Mouse (Mus musculus) testis, adult 2 months (tissue): ENCODE results near the gene Il1f9. TPM values are rescaled to one million over a fixed set of nuclear protein-coding genes. Genes with fewer than 3 reads are reported as not detected.
"Not testable (repeated sequence)": the region's sequence is repeated elsewhere in the genome, so short reads cannot be mapped to it uniquely, and the experiment has no call there.

Source experiments
- H3K27ac ChIP-seq: fragments of 200-500 bp; 2 replicates; pipeline ENCODE4 v1.5.1; 2012; ENCODE audit warnings: low read depth, low read length; ENCODE audit not compliant: control insufficient read depth, insufficient read depth
- H3K27me3 ChIP-seq: fragments of 200-500 bp; 2 replicates; pipeline ENCODE4 v1.6.1; 2012; ENCODE audit warnings: mild to moderate bottlenecking, low read length, moderate library complexity; ENCODE audit not compliant: control insufficient read depth, insufficient read depth
- H3K36me3 ChIP-seq: fragments of 200-500 bp; 2 replicates; pipeline ENCODE4 v1.6.1; 2012; ENCODE audit warnings: mild to moderate bottlenecking, low read length; ENCODE audit not compliant: control insufficient read depth, insufficient read depth
- H3K4me1 ChIP-seq: fragments of 200-500 bp; 2 replicates; pipeline ENCODE4 v1.6.1; 2012; ENCODE audit warnings: low read length; ENCODE audit not compliant: control insufficient read depth, insufficient read depth
- H3K4me3 ChIP-seq: fragments of 200-500 bp; 2 replicates; pipeline ENCODE4 v1.5.1; 2012; ENCODE audit warnings: low read depth, mild to moderate bottlenecking, low read length, moderate library complexity, mixed read lengths; ENCODE audit not compliant: control insufficient read depth
- CTCF ChIP-seq: fragments of 200-500 bp; IDR thresholded peaks from 2 replicates; pipeline ENCODE4 v1.5.1; 2012; ENCODE audit warnings: low read depth, mild to moderate bottlenecking, inconsistent platforms, low read length, moderate library complexity; ENCODE audit not compliant: control insufficient read depth, insufficient read depth, insufficient replicate concordance
- POLR2A ChIP-seq: fragments of 200-500 bp; IDR thresholded peaks from 2 replicates; pipeline ENCODE4 v1.6.1; 2012; ENCODE audit warnings: low read depth, mild to moderate bottlenecking, inconsistent platforms, low read length, moderate library complexity; ENCODE audit not compliant: control insufficient read depth
- polyA plus RNA-seq: library from polyadenylated mRNA; depleted of rRNA; stranded (reverse); fragments of >200 nt; gene quantifications from 2 replicates; pipeline ENCODE4 v1.2.3, GENCODE M21; 2012; rRNA removed

Il1f9 gene
- polyA plus RNA-seq: not detected in 2 replicates

- H3K27me3 ChIP-seq: no peaks in the 10 kb centered on the region
- no peak within 1 kb of the TSS for H3K27ac ChIP-seq
- TF ChIP-seq CTCF: no peak
- no peak for TF ChIP-seq POLR2A
- H3K4me3 ChIP-seq: no peak within 1 kb of the TSS
- H3K4me1 ChIP-seq: no peaks in the 10 kb centered on the region
- no peaks in the 10 kb centered on the region for H3K36me3 ChIP-seq
These were observed at the start of gene Il1f9 for GRCm38 (mm10) chr2:24186176-24186575. Gene Il1f9 (plus strand): TSS chr2:24186476.

DNA sequence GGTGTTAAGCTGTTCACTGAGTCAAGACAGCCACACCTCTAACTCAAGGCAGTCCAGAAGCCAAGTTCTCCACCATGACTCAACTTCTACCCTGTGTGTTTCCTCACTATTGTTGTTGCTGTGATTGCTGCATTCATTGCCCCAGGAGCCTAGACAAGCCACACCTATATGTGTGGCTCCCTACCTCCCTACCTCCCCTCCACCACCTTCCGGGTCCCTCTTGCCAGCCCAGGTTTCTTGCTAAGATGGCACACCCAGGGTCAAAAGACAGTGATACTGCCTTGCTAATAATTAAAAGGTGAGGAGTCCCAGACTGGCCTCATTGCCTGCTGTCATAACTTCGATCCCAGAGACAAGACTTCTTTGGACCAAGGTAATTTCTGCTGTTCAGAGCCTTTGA, 33.4 kb upstream of the Il1f9 start, which contains the start of gene Il1f8:
Gene Il1f8 (plus strand): TSS at position 301 of the 400 bp plus-strand sequence.
- TF ChIP-seq CTCF (no peak), POLR2A (no peak)
- Histone ChIP-seq H3K27me3 (no peaks in the 10 kb centered on the region), H3K36me3 (no peaks in the 10 kb centered on the region), H3K27ac (no peak within 1 kb of the TSS), H3K4me1 (no peaks in the 10 kb centered on the region), H3K4me3 (no peak within 1 kb of the TSS)

DNA sequence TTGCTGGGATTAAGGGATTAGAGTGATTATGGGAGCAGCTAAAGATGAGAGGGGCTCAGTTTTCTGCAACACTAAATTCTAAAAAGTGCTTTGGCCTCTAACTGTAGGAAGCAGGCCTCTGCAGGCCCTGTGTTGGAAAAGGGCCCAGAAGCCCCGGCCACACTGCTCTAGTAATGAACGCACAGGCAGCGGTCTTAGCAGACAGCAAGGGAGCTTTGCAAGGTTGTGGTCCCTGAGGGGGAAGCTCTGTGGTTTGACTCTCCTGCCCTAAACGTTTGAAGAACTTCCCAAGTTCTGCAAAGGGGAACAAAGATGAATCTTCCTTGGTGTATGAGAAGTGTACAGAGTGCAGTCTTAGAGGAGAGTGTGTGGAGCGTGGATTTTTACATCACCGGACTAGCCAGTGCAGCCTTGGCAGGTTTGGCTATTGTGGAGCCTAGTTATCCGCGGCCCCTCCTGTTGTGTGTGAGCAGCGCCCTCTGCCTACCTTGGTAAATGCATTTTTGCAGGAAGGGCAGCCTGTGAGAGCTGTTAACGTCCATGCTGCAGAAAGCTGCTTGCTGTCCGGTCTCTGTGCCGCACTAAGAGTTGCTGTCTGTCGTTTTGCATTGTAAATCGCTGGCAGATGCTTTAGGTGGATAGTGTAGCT, 4.5 kb upstream of the Il1f9 start:
- H3K36me3 ChIP-seq, H3K27me3 ChIP-seq, H3K4me3 ChIP-seq, H3K4me1 ChIP-seq, H3K27ac ChIP-seq: not testable (repeated sequence)

DNA sequence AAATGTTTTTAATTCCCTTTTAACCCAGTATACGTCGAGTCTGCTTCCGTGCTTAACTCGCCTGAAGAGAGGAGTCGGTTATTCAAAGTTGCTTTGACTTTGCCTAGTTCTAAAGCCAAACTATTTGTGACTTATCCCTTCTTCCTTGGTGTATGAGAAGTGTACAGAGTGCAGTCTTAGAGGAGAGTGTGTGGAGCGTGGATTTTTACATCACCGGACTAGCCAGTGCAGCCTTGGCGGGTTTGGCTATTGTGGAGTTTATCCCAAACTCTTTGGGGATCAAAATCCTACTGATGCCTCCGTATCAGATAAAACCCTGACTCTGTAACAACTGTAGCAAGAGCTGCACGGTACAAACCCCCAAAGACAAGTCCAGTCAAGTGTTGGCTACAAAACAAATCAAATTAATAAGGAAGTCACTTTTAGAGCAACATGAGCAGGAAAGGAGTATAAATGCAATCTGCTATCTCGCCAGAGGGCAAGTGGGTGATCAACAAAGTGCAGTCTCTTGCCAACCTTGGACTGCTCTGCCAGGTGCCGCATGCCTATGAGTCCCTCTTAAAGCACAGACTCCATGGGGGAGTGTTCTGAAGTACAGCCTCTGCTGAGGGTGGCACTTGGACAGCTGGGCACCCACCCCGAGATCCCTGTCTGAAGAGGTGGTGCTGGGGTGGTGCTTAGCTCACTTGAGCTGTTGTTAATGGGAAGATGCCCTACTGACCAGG, 3.7 kb upstream of the Il1f9 start:
- not testable (repeated sequence) for H3K27me3 ChIP-seq, H3K36me3 ChIP-seq, H3K4me1 ChIP-seq, H3K27ac ChIP-seq, H3K4me3 ChIP-seq

- not testable (repeated sequence) for H3K36me3 ChIP-seq, H3K4me3 ChIP-seq, H3K4me1 ChIP-seq, H3K27ac ChIP-seq, H3K27me3 ChIP-seq
These were observed 2.2 kb upstream of the Il1f9 start for GRCm38 (mm10) chr2:24184092-24184491.

DNA sequence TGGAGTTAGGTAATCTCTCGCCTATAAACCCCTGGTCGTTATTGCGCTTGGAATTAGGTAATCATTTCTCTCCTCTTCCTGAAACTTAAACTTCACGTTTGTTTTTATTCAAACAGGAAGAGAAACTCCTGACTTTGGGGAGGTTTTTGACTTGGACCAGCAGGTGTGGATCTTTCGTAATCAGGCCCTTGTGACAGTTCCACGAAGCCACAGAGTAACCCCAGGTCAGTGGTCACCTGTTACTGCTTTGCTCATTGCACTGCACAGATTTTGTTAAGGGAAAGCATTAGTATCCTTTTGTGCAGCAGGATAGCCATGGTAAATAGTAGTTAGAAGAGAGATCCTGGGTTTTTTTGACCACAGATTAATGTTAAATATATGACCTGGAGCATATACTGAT, 1.3 kb downstream of the Il1f9 start:
- Histone ChIP-seq H3K4me1 (no peaks in the 10 kb centered on the region), H3K4me3 (no peak overlapping the region), H3K27ac (no peak overlapping the region), H3K36me3 (no peaks in the 10 kb centered on the region), H3K27me3 (no peaks in the 10 kb centered on the region)
- TF ChIP-seq CTCF: no peak
- TF ChIP-seq POLR2A: no peak

DNA sequence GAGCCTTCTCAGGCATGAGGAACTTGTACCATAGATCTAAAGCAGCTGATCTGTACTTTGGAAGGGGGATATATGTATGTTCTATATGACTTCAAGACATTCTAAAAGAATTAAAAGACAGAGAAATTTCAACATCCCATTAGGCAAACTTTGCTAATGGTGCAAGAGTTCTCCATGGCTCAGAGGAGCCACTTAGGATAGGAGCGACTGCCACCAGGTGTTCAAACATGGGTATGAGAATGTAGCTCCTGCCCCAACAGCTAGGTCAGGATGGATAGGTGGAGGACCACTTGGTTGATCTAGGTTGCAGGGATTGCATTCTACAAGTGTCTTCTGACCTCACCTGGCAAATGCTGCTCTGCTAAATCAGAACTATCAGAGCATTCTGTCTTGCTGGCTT, 1.9 kb downstream of the Il1f9 start:
- TF ChIP-seq POLR2A (no peak), CTCF (no peak)
- no peaks in the 10 kb centered on the region for H3K27me3 ChIP-seq
- no peak overlapping the region for H3K4me3 ChIP-seq
- H3K36me3 ChIP-seq: no peaks in the 10 kb centered on the region
- no peaks in the 10 kb centered on the region for H3K4me1 ChIP-seq
- H3K27ac ChIP-seq: no peak overlapping the region

DNA sequence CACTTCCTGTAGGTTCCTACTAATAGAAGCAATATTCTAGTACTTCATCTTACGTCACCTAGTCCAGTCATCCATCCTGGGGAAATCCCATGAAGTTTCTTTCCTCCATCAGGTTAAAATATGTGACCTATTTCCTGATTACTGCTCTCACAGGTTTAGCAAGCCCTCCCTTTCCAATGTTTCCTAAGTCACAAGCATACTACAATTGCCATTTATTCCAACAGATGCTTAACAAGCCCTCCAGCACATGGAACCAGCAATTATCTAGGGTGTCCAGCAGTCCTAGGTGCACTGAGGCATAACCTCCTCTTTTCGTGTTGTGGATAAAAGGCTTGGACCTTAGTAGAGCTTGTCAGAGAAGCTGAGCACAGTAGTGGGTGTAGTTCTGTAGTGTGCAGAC, 28.8 kb downstream of the Il1f9 start, which contains the start of gene Il1f6:
Gene Il1f6 (plus strand): TSS at position 301 of the 400 bp plus-strand sequence.
- no peak within 1 kb of the TSS for H3K27ac ChIP-seq
- H3K27me3 ChIP-seq: no peaks in the 10 kb centered on the region
- no peak within 1 kb of the TSS for H3K4me3 ChIP-seq
- H3K4me1 ChIP-seq: no peaks in the 10 kb centered on the region
- no peaks in the 10 kb centered on the region for H3K36me3 ChIP-seq
- no peak for TF ChIP-seq POLR2A
- TF ChIP-seq CTCF: no peak
